Mouse (Mus musculus): Measurements from ENCODE around the gene Asb7.

Gene Asb7

GRCm38 (mm10) chr7:66663548-66663947 lies 25.8 kb downstream of the Asb7 start:
- CTCF ChIA-PET: interaction anchor here in 2 of 4 experiments (0.7 to 4.4 kb wide), 2 partner anchors 325 to 354 kb away, joined by 3 to 29 read pairs; no protein-coding TSS in a partner anchor
- POLR2A ChIA-PET: interaction anchor here in 1 of 4 experiments (0.6 kb wide), 1 partner anchor 477 kb away, joined by 3 read pairs; no protein-coding TSS in a partner anchor

GRCm38 (mm10) chr7:66661572-66661971 lies 27.8 kb downstream of the Asb7 start:
- CTCF ChIA-PET: interaction anchor here (0.5 to 4.5 kb wide), 90 partner anchors 11 to 1666 kb away, joined by 3 to 45 read pairs (median 4); partner anchors contain the start of genes Asb7 (in 2 of the 4), Lins1 (in 2 of the 4), Lrrk1 (in 2 of the 4) and Adamts17 (in 1 of the 4)

GRCm38 (mm10) chr7:66660972-66661371 lies 28.4 kb downstream of the Asb7 start:
- POLR2A ChIA-PET: interaction anchor here in 3 of 4 experiments (1.0 to 2.5 kb wide), 9 partner anchors 9 to 789 kb away, joined by 3 to 7 read pairs (median 3); partner anchors contain the start of genes Aldh1a3 (in 1 of the 3) and Lrrk1 (in 1 of the 3)
- CTCF ChIA-PET: interaction anchor here (0.5 to 4.5 kb wide), 71 partner anchors 11 to 984 kb away, joined by 3 to 45 read pairs (median 4); partner anchors contain the start of genes Asb7 (in 2 of the 4), Lins1 (in 2 of the 4), Lrrk1 (in 2 of the 4) and Adamts17 (in 1 of the 4)

More at GRCm38 (mm10) chr7:66661572-66661971, 27.8 kb downstream of the Asb7 start:
- POLR2A ChIA-PET: interaction anchor here in 2 of 4 experiments (0.6 to 2.5 kb wide), 8 partner anchors 10 to 790 kb away, joined by 3 to 7 read pairs (median 4); partner anchors contain the start of gene Aldh1a3 (in 1 of the 2)

- CTCF ChIA-PET: interaction anchor here (0.5 to 4.5 kb wide), 24 partner anchors 16 to 905 kb away, joined by 3 to 45 read pairs (median 4); partner anchors contain the start of genes Lrrk1 (in 3 of the 4), Aldh1a3 (in 2 of the 4), Asb7 (in 1 of the 4) and Lins1 (in 1 of the 4)
Observed at GRCm38 (mm10) chr7:66660291-66660690, 29.1 kb downstream of the Asb7 start.

GRCm38 (mm10) chr7:66655471-66655870 lies 33.9 kb downstream of the Asb7 start:
- POLR2A ChIA-PET: interaction anchor here in 2 of 4 experiments (0.6 to 1.2 kb wide), 3 partner anchors 17 to 1652 kb away, joined by 3 to 4 read pairs (median 3); no protein-coding TSS in a partner anchor
- CTCF ChIA-PET: interaction anchor here in 2 of 4 experiments (0.6 kb wide), 3 partner anchors 176 to 220 kb away, joined by 3 to 6 read pairs (median 3); no protein-coding TSS in a partner anchor

More at GRCm38 (mm10) chr7:66660291-66660690, 29.1 kb downstream of the Asb7 start:
- POLR2A ChIA-PET: interaction anchor here in 3 of 4 experiments (0.6 to 2.5 kb wide), 7 partner anchors 12 to 1000 kb away, joined by 3 to 7 read pairs (median 3); partner anchors contain the start of gene Lrrk1 (in 1 of the 3)

GRCm38 (mm10) chr7:66653596-66653995 lies 35.8 kb downstream of the Asb7 start:
- CTCF ChIA-PET: interaction anchor here in 1 of 4 experiments (0.6 to 0.7 kb wide), 2 partner anchors 225 to 318 kb away, joined by 3 to 4 read pairs; no protein-coding TSS in a partner anchor
- POLR2A ChIA-PET: interaction anchor here in 1 of 4 experiments (0.6 kb wide), 1 partner anchor 1667 kb away, joined by 3 read pairs; no protein-coding TSS in a partner anchor

- CTCF ChIA-PET: no interaction called here
- POLR2A ChIA-PET: interaction anchor here in 1 of 4 experiments (1.0 kb wide), 1 partner anchor 10 kb away, joined by 3 read pairs; no protein-coding TSS in a partner anchor
Observed at GRCm38 (mm10) chr7:66652216-66652615, 37.2 kb downstream of the Asb7 start.

- ChIA-PET CTCF (no interaction called here), POLR2A (no interaction called here)
Observed at GRCm38 (mm10) chr7:66650883-66651282, 38.5 kb downstream of the Asb7 start.

GRCm38 (mm10) chr7:66649181-66649580 lies 40.2 kb downstream of the Asb7 start:
- CTCF ChIA-PET: interaction anchor here in 1 of 4 experiments (1.3 kb wide), 1 partner anchor 12 kb away, joined by 3 read pairs; no protein-coding TSS in a partner anchor
- POLR2A ChIA-PET: no interaction called here

GRCm38 (mm10) chr7:66645736-66646135 lies 43.7 kb downstream of the Asb7 start:
- ChIA-PET CTCF (interaction anchor here in 1 of 4 experiments (0.5 kb wide), 1 partner anchor 60 kb away, joined by 3 read pairs; no protein-coding TSS in a partner anchor), POLR2A (no interaction called here)

GRCm38 (mm10) chr7:66633351-66633750 lies 56.0 kb downstream of the Asb7 start:
- ChIA-PET POLR2A (interaction anchor here in 1 of 4 experiments (1.6 kb wide), 1 partner anchor 222 kb away, joined by 3 read pairs; no protein-coding TSS in a partner anchor), CTCF (no interaction called here)

- ChIA-PET CTCF (no interaction called here), POLR2A (interaction anchor here in 1 of 4 experiments (1.1 kb wide), 1 partner anchor 10 kb away, joined by 3 read pairs; no protein-coding TSS in a partner anchor)
Observed at GRCm38 (mm10) chr7:66630154-66630800, 59.1 kb downstream of the Asb7 start.

- ChIA-PET POLR2A (interaction anchor here in 1 of 4 experiments (1.1 kb wide), 1 partner anchor 11 kb away, joined by 3 read pairs; no protein-coding TSS in a partner anchor), CTCF (no interaction called here)
Observed at GRCm38 (mm10) chr7:66629419-66629818, 60.0 kb downstream of the Asb7 start.

- POLR2A ChIA-PET: no interaction called here
- CTCF ChIA-PET: interaction anchor here in 1 of 4 experiments (1.2 kb wide), 1 partner anchor 38 kb away, joined by 3 read pairs; no protein-coding TSS in a partner anchor
Observed at GRCm38 (mm10) chr7:66623436-66623835, 66.0 kb downstream of the Asb7 start.

GRCm38 (mm10) chr7:66601846-66602245 lies 87.5 kb downstream of the Asb7 start:
- CTCF ChIA-PET: interaction anchor here in 1 of 4 experiments (0.7 kb wide), 1 partner anchor 134 kb away, joined by 3 read pairs; no protein-coding TSS in a partner anchor
- POLR2A ChIA-PET: no interaction called here

GRCm38 (mm10) chr7:66600622-66601610 lies 88.5 kb downstream of the Asb7 start:
- ChIA-PET POLR2A (no interaction called here), CTCF (interaction anchor here in 3 of 4 experiments (0.6 to 0.9 kb wide), 3 partner anchors 60 to 133 kb away, joined by 3 to 9 read pairs (median 3); no protein-coding TSS in a partner anchor)

GRCm38 (mm10) chr7:66600126-66600525 lies 89.3 kb downstream of the Asb7 start:
- CTCF ChIA-PET: no interaction called here
- POLR2A ChIA-PET: no interaction called here

- ChIA-PET CTCF (no interaction called here), POLR2A (no interaction called here)
Observed at GRCm38 (mm10) chr7:66597900-66598299, 91.5 kb downstream of the Asb7 start.

All from embryonic stem cell, embryonic (primary cell).